Mouse (Mus musculus): Measurements from ENCODE around the gene Cideb. TPM values are rescaled to one million over a fixed set of nuclear protein-coding genes. Genes with fewer than 3 reads are reported as not detected.
"Not testable (repeated sequence)": the region's sequence is repeated elsewhere in the genome, so short reads cannot be mapped to it uniquely, and the experiment has no call there.

Gene Cideb
- total and polyA plus RNA-seq, 3 experiments = 0.61 to 2.3 TPM; not detected in 1

GRCm38 (mm10) chr14:55761163-55761562 lies 2.9 kb upstream of the Cideb start, which contains the start of gene Ltb4r2:
Gene Ltb4r2, plus strand, starts transcription at chr14:55761428.
- Histone ChIP-seq H3K79me2 (replicated peaks; ENCODE audit: control insufficient read depth, extremely low read depth, insufficient read depth, poor library complexity, severe bottlenecking) (no peaks in the 10 kb centered on the region), H3K36me3 (replicated peaks in 1 of 2; ENCODE audit: control insufficient read depth in 1 of 2, insufficient read depth in 1 of 2, low read length in 1 of 2) (peaks cover 3 to 19% of the 10 kb centered on the region in 2 experiments), H3K4me3 (replicated peaks in 1 of 3; ENCODE audit: low read depth in 2 of 3, low read length in 2 of 3, poor library complexity in 1 of 3) (no peak within 1 kb of the TSS), H3K4me1 (ENCODE audit: control insufficient read depth in 1 of 2, insufficient read depth in 2 of 2) (peaks cover 8 to 31% of the 10 kb centered on the region in 2 experiments; a peak in 3 of 4 replicates), H3K9ac (ENCODE audit: insufficient read depth, low read depth) (no peak within 1 kb of the TSS), H3K27ac (ENCODE audit: insufficient read depth, low read depth) (no peak within 1 kb of the TSS), H3K9me3 (replicated peaks; ENCODE audit: low read length) (no peaks in the 10 kb centered on the region), H3K4me2 (ENCODE audit: insufficient read depth, low read depth, poor library complexity, severe bottlenecking) (no peak within 1 kb of the TSS), H3K27me3 (replicated peaks) (no peaks in the 10 kb centered on the region)
- DNase-seq (ENCODE audit: extremely low read depth) = no peak
- in situ Hi-C loops (cut with MboI; ENCODE audit: low pct_ligation_motif_present, low pct_unique_long_range_greater_than_20kb, low sequenced_read_pairs) (no loop called here), dilution Hi-C loops (cut with MboI; ENCODE audit: extremely low pct_ligation_motif_present, extremely low pct_unique_long_range_greater_than_20kb, low sequenced_read_pairs) (no loop called here)
- TF ChIP-seq GABPA (IDR thresholded peaks at IDR 0.05; ENCODE audit: insufficient replicate concordance, low read depth, low read length) (no peak), CHD1 (IDR thresholded peaks at IDR 0.05; ENCODE audit: low read depth, low read length) (no peak), ZC3H11A (IDR thresholded peaks at IDR 0.05; ENCODE audit: low read depth, low read length) (no peak), MAX (IDR thresholded peaks at IDR 0.05; ENCODE audit: low read length) (no peak), MAFK (IDR thresholded peaks at IDR 0.05; ENCODE audit: insufficient replicate concordance, low read length) (no peak), POLR2A (IDR thresholded peaks at IDR 0.05; ENCODE audit: low read depth, low read length) (no peak), CHD2 (IDR thresholded peaks at IDR 0.05; ENCODE audit: low read length) (no peak), USF1 (IDR thresholded peaks at IDR 0.05; ENCODE audit: low read depth, low read length) (no peak), JUN (IDR thresholded peaks at IDR 0.05; ENCODE audit: insufficient read depth, low read depth, low read length) (no peak), CTCF (conservative IDR thresholded peaks at IDR 0.05 in 1 of 2, IDR thresholded peaks at IDR 0.05 in 1 of 2; ENCODE audit: low read depth in 2 of 2, low read length in 2 of 2) (no peak), RCOR1 (conservative IDR thresholded peaks at IDR 0.05; ENCODE audit: low read depth, low read length) (no peak), ETS1 (conservative IDR thresholded peaks at IDR 0.05; ENCODE audit: low read depth, low read length) (no peak), ZKSCAN1 (IDR thresholded peaks at IDR 0.05; ENCODE audit: borderline replicate concordance, low read depth, low read length) (no peak), IRF4 (IDR thresholded peaks at IDR 0.05; ENCODE audit: low read depth, low read length) (no peak), POLR2AphosphoS2 (IDR thresholded peaks at IDR 0.05; ENCODE audit: low read depth, low read length) (no peak), MXI1 (IDR thresholded peaks at IDR 0.05; ENCODE audit: low read depth, low read length) (no peak), EP300 (IDR thresholded peaks at IDR 0.05; ENCODE audit: low read length) (no peak), BHLHE40 (IDR thresholded peaks at IDR 0.05; ENCODE audit: low read depth, low read length) (no peak)

- H3K27ac ChIP-seq (ENCODE audit: insufficient read depth, low read depth); H3K79me2 ChIP-seq (replicated peaks; ENCODE audit: control insufficient read depth, extremely low read depth, insufficient read depth, poor library complexity, severe bottlenecking); dilution Hi-C loops (cut with MboI; ENCODE audit: extremely low pct_ligation_motif_present, extremely low pct_unique_long_range_greater_than_20kb, low sequenced_read_pairs); in situ Hi-C loops (cut with MboI; ENCODE audit: low pct_ligation_motif_present, low pct_unique_long_range_greater_than_20kb, low sequenced_read_pairs); H3K4me3 ChIP-seq (replicated peaks in 1 of 3; ENCODE audit: low read depth in 2 of 3, low read length in 2 of 3, poor library complexity in 1 of 3); H3K27me3 ChIP-seq (replicated peaks); H3K9me3 ChIP-seq (replicated peaks; ENCODE audit: low read length): not testable (repeated sequence)
- Histone ChIP-seq H3K9ac (ENCODE audit: insufficient read depth, low read depth) (peak overlapping the region; percentile 70; the same call in 1 of the 2 replicates), H3K36me3 (replicated peaks in 1 of 2; ENCODE audit: control insufficient read depth in 1 of 2, insufficient read depth in 1 of 2, low read length in 1 of 2) (peaks cover 13 to 29% of the 10 kb centered on the region in 2 experiments), H3K4me2 (ENCODE audit: insufficient read depth, low read depth, poor library complexity, severe bottlenecking) (peak overlapping the region; percentile 75; the same call in 1 of the 2 replicates), H3K4me1 (ENCODE audit: control insufficient read depth in 1 of 2, insufficient read depth in 2 of 2) (peaks cover 8 to 26% of the 10 kb centered on the region in 2 experiments; a peak in 3 of 4 replicates)
- peak; percentile 64 for TF ChIP-seq SMC3 (IDR thresholded peaks at IDR 0.05; ENCODE audit: low read depth, low read length)
- TF ChIP-seq CTCF (conservative IDR thresholded peaks at IDR 0.05 in 1 of 2, IDR thresholded peaks at IDR 0.05 in 1 of 2; ENCODE audit: low read depth in 2 of 2, low read length in 2 of 2) = peak; percentile 48 to 73; a peak in 3 of 4 replicates
- peak; percentile 65 for TF ChIP-seq RAD21 (IDR thresholded peaks at IDR 0.05; ENCODE audit: low read depth, low read length)
- 0 out of 2 replicates have a peak, but pooled peaks have one; percentile 27 for TF ChIP-seq MAZ (IDR thresholded peaks at IDR 0.05; ENCODE audit: low read depth, low read length)
- TF ChIP-seq NRF1 (IDR thresholded peaks at IDR 0.05; ENCODE audit: low read depth, low read length) = peak; percentile 76
- peak; percentile 25; the same call in 1 of the 2 replicates for TF ChIP-seq NELFE (IDR thresholded peaks at IDR 0.05; ENCODE audit: low read depth, low read length)
- DNase-seq (ENCODE audit: extremely low read depth) = peak; percentile 76
These were observed 1.9 kb upstream of the Cideb start for GRCm38 (mm10) chr14:55760156-55760555.
